Mouse (Mus musculus) bone marrow, adult 2 months (tissue): ENCODE measurements around the gene Pecam1. TPM values are rescaled to one million over a fixed set of nuclear protein-coding genes. Genes with fewer than 3 reads are reported as not detected.
"Not testable (repeated sequence)": the region's sequence is repeated elsewhere in the genome, so short reads cannot be mapped to it uniquely, and the experiment has no call there.

Experiments used
- H3K27ac ChIP-seq: fragments of 200-500 bp; 2 replicates; pipeline ENCODE4 v1.5.1; 2012; ENCODE audit warnings: low read depth, mild to moderate bottlenecking, control low read depth, inconsistent platforms, low read length; ENCODE audit not compliant: control insufficient read depth, poor library complexity, insufficient read depth
- H3K4me1 ChIP-seq: fragments of 200-500 bp; 2 replicates; pipeline ENCODE4 v1.6.1; 2011; ENCODE audit warnings: low read length; ENCODE audit not compliant: control insufficient read depth, insufficient read depth
- H3K4me3 ChIP-seq: fragments of 200-500 bp; replicated peaks from 2 replicates; pipeline ENCODE3; 2011; ENCODE audit warnings: mild to moderate bottlenecking, low read depth, low read length, control low read depth; ENCODE audit not compliant: control insufficient read depth
- CTCF ChIP-seq: fragments of 200-500 bp; IDR thresholded peaks from 2 replicates; pipeline ENCODE4 v1.5.1; 2011; ENCODE audit warnings: low read length, control low read depth; ENCODE audit not compliant: control insufficient read depth, insufficient read depth
- POLR2A ChIP-seq: fragments of 200-500 bp; IDR thresholded peaks from 2 replicates; pipeline ENCODE4 v1.6.1; 2011; ENCODE audit warnings: low read depth, mild to moderate bottlenecking, control low read depth, low read length, borderline replicate concordance; ENCODE audit not compliant: control insufficient read depth
- WGBS: fragments of 180-500 bp; shearing (Covaris S2); methylation state at CpG from one replicate; pipeline ENCODE4 v1.1.7; 2018; 5-methylcytosine and 5-hydroxymethylcytosine counted together
- polyA plus RNA-seq: library from polyadenylated mRNA; stranded (reverse); fragments of >200 nt; gene quantifications from 2 replicates; pipeline ENCODE4 v1.2.4, GENCODE M21; 2011; ENCODE audit warnings: low replicate concordance; ENCODE audit not compliant: missing spikeins, insufficient read depth, insufficient read length

Gene Pecam1
- polyA plus RNA-seq, 1 experiment = 33.5 TPM

DNA sequence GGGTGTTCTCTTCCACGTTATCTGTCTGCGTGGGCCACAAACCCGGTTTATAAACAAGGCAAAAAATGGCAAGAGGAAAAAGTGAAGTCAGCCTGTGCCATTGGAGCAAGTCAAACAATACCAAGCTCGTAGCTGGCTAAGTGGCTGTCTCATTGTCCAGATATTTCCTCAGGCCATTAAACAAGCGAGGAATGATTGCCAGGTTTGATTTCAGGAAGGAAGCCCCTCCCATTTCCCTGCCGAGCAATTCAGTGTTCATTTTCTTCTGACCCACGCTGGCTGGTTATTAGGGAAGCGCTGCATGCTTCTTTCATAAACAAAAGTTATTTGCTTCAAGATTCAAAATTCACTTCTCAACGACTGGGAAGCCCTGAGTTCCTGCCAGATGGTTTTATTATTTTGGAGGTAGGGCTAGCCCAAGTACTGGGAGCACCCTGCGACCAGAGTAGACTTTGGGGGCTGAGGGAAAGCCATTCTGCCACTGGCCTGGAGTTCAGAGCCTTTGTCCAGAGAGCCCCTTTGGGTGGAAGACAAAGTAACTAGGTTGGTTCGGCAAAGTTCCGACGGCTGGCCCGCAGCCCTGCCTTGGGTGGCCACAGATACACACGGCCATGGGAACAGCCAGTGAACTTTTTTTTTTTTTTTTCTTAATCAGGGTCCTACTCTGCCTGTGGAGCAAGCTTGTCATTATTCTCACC lies 90.7 kb downstream of the Pecam1 start:
- WGBS = 19% methylated on average over 15 of the region's 15 CpGs
- no peak for TF ChIP-seq POLR2A
- TF ChIP-seq CTCF = no peak
- H3K27ac ChIP-seq = no peak overlapping the region

DNA sequence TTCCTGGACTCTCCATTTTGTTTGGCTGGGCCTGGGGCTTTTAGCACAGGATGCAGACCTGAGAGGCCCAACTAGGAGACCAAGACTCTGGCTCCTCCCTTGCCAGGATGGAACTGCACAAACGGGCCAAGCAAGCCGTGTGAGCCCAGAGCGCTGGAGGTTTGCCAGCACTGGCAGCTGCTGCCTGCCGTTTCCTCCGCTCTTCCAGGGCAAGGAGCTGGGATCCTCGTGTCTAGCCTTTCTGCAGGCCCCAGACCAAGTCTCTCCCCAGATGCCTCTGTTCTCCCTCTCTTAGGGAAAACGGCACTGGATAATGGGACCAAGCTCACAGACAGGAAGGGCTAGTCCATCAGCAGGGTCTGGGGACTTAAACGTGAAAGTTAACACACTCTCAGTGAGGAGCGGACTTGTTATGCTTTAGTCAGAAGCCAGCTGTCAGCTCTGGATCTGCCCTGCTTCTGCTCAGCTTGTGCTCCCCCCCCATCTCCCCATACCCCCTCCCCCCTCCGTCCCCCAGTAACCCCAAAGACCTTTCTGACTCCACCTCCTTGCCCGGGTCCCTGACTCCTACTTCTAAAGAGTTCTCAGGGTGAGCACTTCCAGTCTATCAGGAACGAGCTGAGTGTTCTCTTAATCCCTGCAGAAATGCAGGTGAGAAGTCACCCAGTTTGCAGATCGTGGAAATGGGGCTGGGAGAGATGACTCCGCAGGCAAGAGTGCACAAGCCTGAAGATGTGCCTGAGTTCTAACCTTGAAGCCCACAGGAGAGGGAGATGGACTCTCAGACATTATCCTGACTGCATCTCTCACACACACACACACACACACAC lies 92.2 kb downstream of the Pecam1 start:
- WGBS = 21% methylated on average over 14 of the region's 14 CpGs
- H3K4me1 ChIP-seq = peaks cover 3% of the 10 kb centered on the region
- TF ChIP-seq CTCF (no peak), POLR2A (no peak)

More for the DNA sequence above, 90.7 kb downstream of the Pecam1 start:
- Histone ChIP-seq H3K4me1 (peaks cover 6% of the 10 kb centered on the region), H3K4me3 (no peak overlapping the region)

DNA sequence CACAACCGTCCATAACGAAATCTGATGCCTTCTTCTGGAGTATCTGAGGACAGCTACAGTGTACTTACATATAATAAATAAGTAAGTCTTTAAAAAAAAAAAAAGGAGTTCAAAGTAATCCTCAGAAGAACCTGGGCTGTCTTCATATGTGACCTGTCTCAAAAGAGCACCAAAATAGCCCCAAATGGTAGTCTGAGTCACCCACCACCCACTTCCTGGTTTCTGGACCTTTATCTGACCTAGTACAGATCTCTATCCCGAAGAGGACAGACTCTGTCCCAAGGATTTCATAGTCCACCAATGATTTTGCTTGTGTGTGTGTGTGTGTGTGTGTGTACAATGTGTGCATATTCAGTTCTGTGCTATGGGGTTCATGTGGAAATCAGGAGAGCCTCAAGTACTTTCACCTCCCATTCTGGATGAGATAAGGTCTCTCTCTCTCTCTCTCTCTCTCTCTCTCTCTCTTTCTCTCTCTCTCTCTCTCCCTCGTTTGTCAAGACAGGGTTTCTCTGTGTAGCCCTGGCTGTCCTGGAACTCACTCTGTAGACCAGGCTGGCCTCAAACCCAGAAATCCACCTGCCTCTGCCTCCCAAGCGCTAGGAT lies 93.4 kb downstream of the Pecam1 start:
- WGBS = 59% methylated on average over 5 of the region's 5 CpGs
- not testable (repeated sequence) for H3K27ac ChIP-seq, H3K4me1 ChIP-seq, H3K4me3 ChIP-seq

More for the DNA sequence above, 92.2 kb downstream of the Pecam1 start:
- Histone ChIP-seq H3K27ac (peak overlapping the region; percentile 48; the same call in 1 of the 2 replicates), H3K4me3 (no peak overlapping the region)

DNA sequence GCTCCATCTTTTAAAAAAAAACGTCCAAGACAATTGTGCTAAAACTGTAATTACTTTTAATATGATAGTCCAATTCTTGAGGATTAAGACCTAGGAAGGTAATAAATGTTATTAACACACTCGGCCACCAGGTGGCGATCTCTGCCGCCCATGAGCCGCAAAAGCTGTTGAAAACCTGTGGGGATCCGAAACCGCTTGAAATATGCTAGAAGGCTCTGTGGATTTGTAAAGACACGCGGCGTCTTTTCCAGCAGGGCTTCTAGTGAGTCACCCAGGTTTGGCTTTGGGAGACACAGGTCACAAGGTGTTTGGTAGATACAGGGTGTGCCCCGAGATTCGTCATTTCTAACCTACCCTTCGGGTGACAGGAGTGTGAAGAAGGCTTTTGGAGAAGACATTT lies 102.1 kb downstream of the Pecam1 start:
- no peak overlapping the region for H3K27ac ChIP-seq
- 15% methylated on average over 13 of the region's 13 CpGs for WGBS
- peak; percentile 91 for TF ChIP-seq CTCF
- no peak for TF ChIP-seq POLR2A

DNA sequence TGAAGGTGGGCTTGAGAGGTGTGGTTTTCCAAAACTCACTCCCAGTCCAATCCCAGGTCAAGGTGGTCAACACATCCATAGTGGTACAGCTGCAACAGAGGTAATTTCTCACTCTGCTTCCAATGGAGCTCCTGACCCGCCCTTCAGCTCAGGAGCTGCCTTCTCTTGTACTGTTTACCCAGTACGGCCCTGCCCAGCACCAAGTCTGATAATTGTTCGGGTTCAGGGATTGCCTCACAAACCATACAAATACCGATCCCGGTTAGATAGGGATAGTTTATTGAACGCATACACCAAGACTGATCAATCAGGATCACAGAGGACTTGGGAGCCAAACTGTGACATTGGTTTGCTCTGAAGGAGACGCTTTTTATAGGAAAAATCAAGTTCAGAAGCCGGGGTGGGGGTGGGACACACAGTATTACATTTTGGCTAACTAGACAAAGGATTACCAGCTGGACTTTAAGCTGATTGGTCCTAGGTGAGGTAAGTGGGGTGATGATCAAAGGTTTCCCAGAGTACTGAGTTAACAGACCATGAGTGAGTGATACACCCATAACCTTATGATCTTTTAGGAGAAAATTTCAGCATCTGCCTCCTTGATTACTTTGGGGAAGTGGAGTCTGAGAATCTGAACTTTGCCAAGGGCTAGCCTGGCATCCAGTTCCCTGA lies 107.3 kb downstream of the Pecam1 start:
- Histone ChIP-seq H3K4me1 (no peaks in the 10 kb centered on the region; the same call in 1 of the 2 replicates), H3K27ac (no peak overlapping the region), H3K4me3 (no peak overlapping the region)
- TF ChIP-seq POLR2A (no peak), CTCF (no peak)
- WGBS = 90% methylated on average over 8 of the region's 8 CpGs

More for the DNA sequence above, 102.1 kb downstream of the Pecam1 start:
- Histone ChIP-seq H3K4me3 (no peak overlapping the region), H3K4me1 (no peaks in the 10 kb centered on the region)

DNA sequence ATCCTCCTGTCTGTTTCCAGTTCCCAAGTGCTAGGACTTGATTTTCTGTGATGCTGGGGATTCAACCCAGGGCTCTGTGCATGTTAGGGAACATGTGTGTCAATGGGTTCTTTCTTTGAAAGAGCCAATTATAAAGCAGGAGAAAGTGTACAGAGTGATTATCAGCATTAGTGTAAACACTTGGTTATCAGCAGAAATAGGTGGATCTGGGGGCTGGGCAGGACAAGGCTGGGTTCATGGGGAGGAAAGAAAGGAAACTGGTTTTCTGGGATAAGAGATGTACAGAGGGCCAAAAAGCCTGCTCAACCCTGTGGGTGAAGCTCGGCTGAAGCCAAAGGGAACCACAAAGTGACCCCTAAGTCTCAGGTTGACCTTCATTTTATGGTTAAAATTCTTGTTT lies 108.8 kb downstream of the Pecam1 start:
- Histone ChIP-seq H3K4me1 (no peaks in the 10 kb centered on the region; the same call in 1 of the 2 replicates), H3K27ac (no peak overlapping the region), H3K4me3 (no peak overlapping the region)
- TF ChIP-seq POLR2A (no peak), CTCF (no peak)
- WGBS = 63% methylated on average over 1 of the region's 1 CpGs

DNA sequence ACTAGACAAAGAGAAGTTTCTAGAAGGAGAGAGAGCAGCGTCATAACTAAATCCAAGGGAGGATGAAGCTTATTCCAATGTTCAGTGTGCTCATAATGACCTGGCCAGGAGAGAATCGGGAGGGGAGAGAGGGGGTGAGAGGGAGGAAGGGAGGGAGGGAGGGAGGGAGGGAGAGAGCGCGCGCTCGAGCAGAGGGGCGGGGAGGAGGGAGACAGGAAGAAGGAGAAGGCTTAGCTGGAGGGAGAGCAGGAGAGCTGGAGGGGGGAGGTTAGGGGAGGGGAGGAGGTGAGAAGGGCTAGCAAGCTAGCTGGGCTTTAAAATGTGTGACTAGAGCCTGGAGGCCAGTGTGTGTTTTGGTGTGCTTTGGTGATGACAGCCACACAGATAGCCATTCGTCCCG lies 110.4 kb downstream of the Pecam1 start:
- no peaks in the 10 kb centered on the region; the same call in 1 of the 2 replicates for H3K4me1 ChIP-seq
- WGBS = 7% methylated on average over 9 of the region's 9 CpGs

DNA sequence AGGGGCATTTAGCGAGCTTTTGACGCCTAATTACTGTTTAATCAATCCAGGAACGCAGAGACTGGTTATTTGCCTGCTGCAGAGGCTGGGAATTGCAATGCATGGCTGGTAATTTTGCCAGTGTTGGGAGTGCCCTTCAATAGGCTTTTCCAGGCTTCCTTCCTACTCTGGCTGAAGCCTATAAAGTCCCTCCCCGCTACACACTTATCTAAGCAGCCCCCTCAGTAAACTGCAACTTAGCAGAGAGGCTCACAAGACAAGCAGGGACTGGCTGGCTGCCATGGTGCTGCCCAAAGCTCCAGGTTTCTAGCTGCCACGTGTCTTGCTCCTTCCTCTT lies 111.1 kb downstream of the Pecam1 start:
- H3K27ac ChIP-seq = no peak overlapping the region
- WGBS = 55% methylated on average over 5 of the region's 5 CpGs
- H3K4me1 ChIP-seq = no peaks in the 10 kb centered on the region; the same call in 1 of the 2 replicates
- H3K4me3 ChIP-seq = no peak overlapping the region
- no peak for TF ChIP-seq CTCF

More for the DNA sequence above, 110.4 kb downstream of the Pecam1 start:
- H3K4me3 ChIP-seq = no peak overlapping the region
- TF ChIP-seq POLR2A (no peak), CTCF (no peak)
- H3K27ac ChIP-seq = no peak overlapping the region
